Mouse (Mus musculus): ENCODE results near the gene Scg2. TPM values are rescaled to one million over a fixed set of nuclear protein-coding genes. Genes with fewer than 3 reads are reported as not detected.

Gene Scg2
- polyA plus RNA-seq, 1 experiment = 1.5 TPM

GRCm38 (mm10) chr1:79452339-79452738 is 12.4 kb upstream of the Scg2 start:
- H3K27ac ChIP-seq (ENCODE audit: insufficient read depth, low read depth, low read length) = no peak overlapping the region
- 65% methylated on average over 1 of the region's 1 CpGs for WGBS
- no peak overlapping the region for H3K4me3 ChIP-seq (ENCODE audit: low read depth, low read length)
- no peaks in the 10 kb centered on the region for H3K27me3 ChIP-seq (ENCODE audit: control insufficient read depth, insufficient read depth, low read length)
- H3K4me1 ChIP-seq (ENCODE audit: control insufficient read depth, insufficient read depth, insufficient read length, low read length) = no peaks in the 10 kb centered on the region
- no peaks in the 10 kb centered on the region for H3K36me3 ChIP-seq (ENCODE audit: control insufficient read depth, insufficient read depth, low read length)
- TF ChIP-seq POLR2A (IDR thresholded peaks at IDR 0.05; ENCODE audit: low read depth, low read length) (no peak), CTCF (IDR thresholded peaks at IDR 0.05; ENCODE audit: extremely low read depth, insufficient read length, insufficient replicate concordance, low read depth, low read length) (no peak)

- Histone ChIP-seq H3K36me3 (ENCODE audit: control insufficient read depth, insufficient read depth, low read length) (no peaks in the 10 kb centered on the region), H3K27ac (ENCODE audit: insufficient read depth, low read depth, low read length) (no peak overlapping the region), H3K27me3 (ENCODE audit: control insufficient read depth, insufficient read depth, low read length) (no peaks in the 10 kb centered on the region), H3K4me1 (ENCODE audit: control insufficient read depth, insufficient read depth, insufficient read length, low read length) (no peaks in the 10 kb centered on the region), H3K4me3 (ENCODE audit: low read depth, low read length) (no peak overlapping the region)
- no peak for TF ChIP-seq CTCF (IDR thresholded peaks at IDR 0.05; ENCODE audit: extremely low read depth, insufficient read length, insufficient replicate concordance, low read depth, low read length)
- no peak for TF ChIP-seq POLR2A (IDR thresholded peaks at IDR 0.05; ENCODE audit: low read depth, low read length)
- 38% methylated on average over 20 of the region's 20 CpGs for WGBS
These were observed 10.6 kb upstream of the Scg2 start for GRCm38 (mm10) chr1:79450343-79451021.

- H3K4me3 ChIP-seq (ENCODE audit: low read depth, low read length) = no peak overlapping the region
- 38% methylated on average over 6 of the region's 6 CpGs for WGBS
- TF ChIP-seq CTCF (IDR thresholded peaks at IDR 0.05; ENCODE audit: extremely low read depth, insufficient read length, insufficient replicate concordance, low read depth, low read length) = no peak
- no peak for TF ChIP-seq POLR2A (IDR thresholded peaks at IDR 0.05; ENCODE audit: low read depth, low read length)
- no peaks in the 10 kb centered on the region for H3K4me1 ChIP-seq (ENCODE audit: control insufficient read depth, insufficient read depth, insufficient read length, low read length)
- H3K36me3 ChIP-seq (ENCODE audit: control insufficient read depth, insufficient read depth, low read length) = no peaks in the 10 kb centered on the region
- no peak overlapping the region for H3K27ac ChIP-seq (ENCODE audit: insufficient read depth, low read depth, low read length)
- no peaks in the 10 kb centered on the region for H3K27me3 ChIP-seq (ENCODE audit: control insufficient read depth, insufficient read depth, low read length)
These were observed 10.0 kb upstream of the Scg2 start for GRCm38 (mm10) chr1:79449943-79450342.

- WGBS = 81% methylated on average over 4 of the region's 4 CpGs
- Histone ChIP-seq H3K36me3 (ENCODE audit: control insufficient read depth, insufficient read depth, low read length) (no peaks in the 10 kb centered on the region), H3K27me3 (ENCODE audit: control insufficient read depth, insufficient read depth, low read length) (no peaks in the 10 kb centered on the region), H3K4me3 (ENCODE audit: low read depth, low read length) (no peak overlapping the region), H3K4me1 (ENCODE audit: control insufficient read depth, insufficient read depth, insufficient read length, low read length) (no peaks in the 10 kb centered on the region), H3K27ac (ENCODE audit: insufficient read depth, low read depth, low read length) (no peak overlapping the region)
- TF ChIP-seq POLR2A (IDR thresholded peaks at IDR 0.05; ENCODE audit: low read depth, low read length) = no peak
- TF ChIP-seq CTCF (IDR thresholded peaks at IDR 0.05; ENCODE audit: extremely low read depth, insufficient read length, insufficient replicate concordance, low read depth, low read length) = no peak
These were observed 5.7 kb upstream of the Scg2 start for GRCm38 (mm10) chr1:79445586-79445985.

GRCm38 (mm10) chr1:79437755-79438154 is 2.2 kb downstream of the Scg2 start:
- TF ChIP-seq CTCF (IDR thresholded peaks at IDR 0.05; ENCODE audit: extremely low read depth, insufficient read length, insufficient replicate concordance, low read depth, low read length) (no peak), POLR2A (IDR thresholded peaks at IDR 0.05; ENCODE audit: low read depth, low read length) (no peak)
- Histone ChIP-seq H3K4me1 (ENCODE audit: control insufficient read depth, insufficient read depth, insufficient read length, low read length) (no peaks in the 10 kb centered on the region), H3K36me3 (ENCODE audit: control insufficient read depth, insufficient read depth, low read length) (no peaks in the 10 kb centered on the region), H3K4me3 (ENCODE audit: low read depth, low read length) (no peak overlapping the region), H3K27me3 (ENCODE audit: control insufficient read depth, insufficient read depth, low read length) (no peaks in the 10 kb centered on the region), H3K27ac (ENCODE audit: insufficient read depth, low read depth, low read length) (no peak overlapping the region)
- WGBS = 88% methylated on average over 1 of the region's 1 CpGs

GRCm38 (mm10) chr1:79436671-79437070 is 3.2 kb downstream of the Scg2 start:
- Histone ChIP-seq H3K27me3 (ENCODE audit: control insufficient read depth, insufficient read depth, low read length) (no peaks in the 10 kb centered on the region), H3K4me1 (ENCODE audit: control insufficient read depth, insufficient read depth, insufficient read length, low read length) (no peaks in the 10 kb centered on the region), H3K36me3 (ENCODE audit: control insufficient read depth, insufficient read depth, low read length) (no peaks in the 10 kb centered on the region), H3K4me3 (ENCODE audit: low read depth, low read length) (no peak overlapping the region), H3K27ac (ENCODE audit: insufficient read depth, low read depth, low read length) (no peak overlapping the region)
- TF ChIP-seq CTCF (IDR thresholded peaks at IDR 0.05; ENCODE audit: extremely low read depth, insufficient read length, insufficient replicate concordance, low read depth, low read length) = no peak
- no peak for TF ChIP-seq POLR2A (IDR thresholded peaks at IDR 0.05; ENCODE audit: low read depth, low read length)
- 81% methylated on average over 8 of the region's 8 CpGs for WGBS

- Histone ChIP-seq H3K27ac (ENCODE audit: insufficient read depth, low read depth, low read length) (no peak overlapping the region), H3K27me3 (ENCODE audit: control insufficient read depth, insufficient read depth, low read length) (no peaks in the 10 kb centered on the region), H3K36me3 (ENCODE audit: control insufficient read depth, insufficient read depth, low read length) (no peaks in the 10 kb centered on the region), H3K4me3 (ENCODE audit: low read depth, low read length) (no peak overlapping the region), H3K4me1 (ENCODE audit: control insufficient read depth, insufficient read depth, insufficient read length, low read length) (no peaks in the 10 kb centered on the region)
- 55% methylated on average over 5 of the region's 5 CpGs for WGBS
- TF ChIP-seq POLR2A (IDR thresholded peaks at IDR 0.05; ENCODE audit: low read depth, low read length) = no peak
- no peak for TF ChIP-seq CTCF (IDR thresholded peaks at IDR 0.05; ENCODE audit: extremely low read depth, insufficient read length, insufficient replicate concordance, low read depth, low read length)
These were observed 10.9 kb downstream of the Scg2 start for GRCm38 (mm10) chr1:79429058-79429457.
